ENCODE assay signal across 8 mouse cellular contexts in genomic region chr7:120632518-120632917, GRCm38 (mm10). TPM values are rescaled to one million over a fixed set of nuclear protein-coding genes. Genes with fewer than 3 reads are reported as not detected.
DNase-seq lines count a peak whose midpoint lies in the region; ATAC-seq and TF ChIP-seq lines count a peak whose summit lies in the region.

No protein-coding gene starts in this region.

- peaks cover under 1% of the 10 kb centered on the region; the same call in 1 of the 2 replicates for H3K36me3 ChIP-seq in heart, embryonic 12.5 days
- peaks cover 1% of the 10 kb centered on the region for H3K36me3 ChIP-seq in forebrain, embryonic 10.5 days (replicated peaks)

- TF ChIP-seq CTCF in embryonic fibroblast, embryonic 13.5 days (IDR thresholded peaks at IDR 0.05; ENCODE audit: borderline replicate concordance, insufficient read depth, low read length), result peak; percentile 15; the same call in 1 of the 2 replicates

- TF ChIP-seq POLR2A in embryonic fibroblast, embryonic 13.5 days (IDR thresholded peaks at IDR 0.05; ENCODE audit: low read depth, low read length), result no peak

- WGBS in heart, embryonic 12.5 days, result 73% methylated on average over 1 of the region's 1 CpGs
- WGBS in forebrain, embryonic 10.5 days, result 84% methylated on average over 1 of the region's 1 CpGs

- DNase-seq in heart, adult 8-10 months (ENCODE audit: low spot score), result peak; percentile 14
- peak; percentile 42 for DNase-seq in thymus, postnatal 0 days (ENCODE audit: low spot score)
- no peak for DNase-seq in thymus, postnatal 36 days
- peak; percentile 9 for DNase-seq in right cerebral cortex, postnatal 14 days
- DNase-seq in ovary, postnatal 36 days (ENCODE audit: low spot score), result no peak
- no peak for DNase-seq in forebrain, embryonic 10.5 days (ENCODE audit: extremely low spot score, low spot score)

- H3K4me2 ChIP-seq in heart, embryonic 12.5 days, result no peak overlapping the region

- no peak overlapping the region for H3K27ac ChIP-seq in heart, embryonic 12.5 days (ENCODE audit: poor library complexity, severe bottlenecking)
- no peak overlapping the region for H3K27ac ChIP-seq in embryonic fibroblast, embryonic 13.5 days (ENCODE audit: insufficient read depth, low read length)
- H3K27ac ChIP-seq in forebrain, embryonic 10.5 days, result no peak overlapping the region

- no peak overlapping the region for H3K9ac ChIP-seq in heart, embryonic 12.5 days

- no peaks in the 10 kb centered on the region for H3K9me3 ChIP-seq in heart, embryonic 12.5 days (replicated peaks)
- no peaks in the 10 kb centered on the region for H3K9me3 ChIP-seq in forebrain, embryonic 10.5 days

- ATAC-seq in heart, embryonic 12.5 days (ENCODE audit: insufficient number of reproducible peaks, low FRiP score), result no peak

- peaks cover 13% of the 10 kb centered on the region; the same call in 1 of the 2 replicates for H3K4me1 ChIP-seq in heart, embryonic 12.5 days (replicated peaks)
- no peaks in the 10 kb centered on the region; the same call in 1 of the 2 replicates for H3K4me1 ChIP-seq in embryonic fibroblast, embryonic 13.5 days (ENCODE audit: control insufficient read depth, insufficient read depth, low read length)
- H3K4me1 ChIP-seq in forebrain, embryonic 10.5 days, result peaks cover 21% of the 10 kb centered on the region

- no peak overlapping the region for H3K4me3 ChIP-seq in heart, embryonic 12.5 days
- H3K4me3 ChIP-seq in embryonic fibroblast, embryonic 13.5 days (ENCODE audit: insufficient read depth, low read length), result no peak overlapping the region
- no peak overlapping the region for H3K4me3 ChIP-seq in forebrain, embryonic 10.5 days

- H3K27me3 ChIP-seq in heart, embryonic 12.5 days (replicated peaks), result no peaks in the 10 kb centered on the region
- H3K27me3 ChIP-seq in forebrain, embryonic 10.5 days (ENCODE audit: poor library complexity, severe bottlenecking), result no peaks in the 10 kb centered on the region

RNA-seq across cellular contexts. Expression of gene Uqcrc2, which starts 2.5 kb away (rescaled TPM):
- total RNA-seq in heart, adult 8-10 months (2022), result 1,000 to 10,000 TPM; 1,123 to 1,294 (median 1,155) TPM
- polyA plus RNA-seq in heart, embryonic 12.5 days (2016; fragmentation: Nextera tagmentation; extraction: Ambion mirVana), result 409 and 430 TPM in 2 replicates
- polyA plus RNA-seq in thymus, postnatal 0 days (2015; fragmentation: Nextera tagmentation; extraction: Ambion mirVana), result 213 and 220 TPM in 2 replicates
- 176 and 203 TPM in 2 replicates for polyA plus RNA-seq in embryonic fibroblast, embryonic 13.5 days (2011; ENCODE audit: insufficient read length, low read depth, missing spikeins)
- 177 and 180 TPM in 2 replicates for polyA plus RNA-seq in forebrain, embryonic 10.5 days (2016; fragmentation: Nextera tagmentation; extraction: Ambion mirVana)

RNA-seq across cellular contexts. Expression of gene Pdzd9, which starts 37.6 kb away (rescaled TPM):
- total RNA-seq in heart, adult 8-10 months (2022), result not detected
- polyA plus RNA-seq in heart, embryonic 12.5 days (2016; fragmentation: Nextera tagmentation; extraction: Ambion mirVana), result 0.27 and 0.39 TPM in 2 replicates
- 0.22 and 0.43 TPM in 2 replicates for polyA plus RNA-seq in thymus, postnatal 0 days (2015; fragmentation: Nextera tagmentation; extraction: Ambion mirVana)
- not detected in 2 replicates for polyA plus RNA-seq in embryonic fibroblast, embryonic 13.5 days (2011; ENCODE audit: insufficient read length, low read depth, missing spikeins)
- 0.21 and 0.38 TPM in 2 replicates for polyA plus RNA-seq in forebrain, embryonic 10.5 days (2016; fragmentation: Nextera tagmentation; extraction: Ambion mirVana)

RNA-seq across cellular contexts. Expression of gene Mosmo, which starts 44.9 kb away (rescaled TPM):
- 10 to 100 TPM; 24.7 to 37.7 (median 32.3) TPM for total RNA-seq in heart, adult 8-10 months (2022)
- 15.4 and 16.1 TPM in 2 replicates for polyA plus RNA-seq in heart, embryonic 12.5 days (2016; fragmentation: Nextera tagmentation; extraction: Ambion mirVana)
- 12.5 and 14.9 TPM in 2 replicates for polyA plus RNA-seq in thymus, postnatal 0 days (2015; fragmentation: Nextera tagmentation; extraction: Ambion mirVana)
- polyA plus RNA-seq in embryonic fibroblast, embryonic 13.5 days (2011; ENCODE audit: insufficient read length, low read depth, missing spikeins), result 37.5 and 38.6 TPM in 2 replicates
- polyA plus RNA-seq in forebrain, embryonic 10.5 days (2016; fragmentation: Nextera tagmentation; extraction: Ambion mirVana), result 11.3 and 11.4 TPM in 2 replicates

Comparison
In these comparisons a context has a peak if more than half of its experiments do, and no peak if none do; other contexts are left out.
1. DNase-seq: peak in heart, adult 8-10 months (single experiment), thymus, postnatal 0 days (single experiment) and right cerebral cortex, postnatal 14 days (single experiment); none in thymus, postnatal 36 days (0 of 2), ovary, postnatal 36 days (single experiment) and forebrain, embryonic 10.5 days (single experiment).